In the genomic region with DNA sequence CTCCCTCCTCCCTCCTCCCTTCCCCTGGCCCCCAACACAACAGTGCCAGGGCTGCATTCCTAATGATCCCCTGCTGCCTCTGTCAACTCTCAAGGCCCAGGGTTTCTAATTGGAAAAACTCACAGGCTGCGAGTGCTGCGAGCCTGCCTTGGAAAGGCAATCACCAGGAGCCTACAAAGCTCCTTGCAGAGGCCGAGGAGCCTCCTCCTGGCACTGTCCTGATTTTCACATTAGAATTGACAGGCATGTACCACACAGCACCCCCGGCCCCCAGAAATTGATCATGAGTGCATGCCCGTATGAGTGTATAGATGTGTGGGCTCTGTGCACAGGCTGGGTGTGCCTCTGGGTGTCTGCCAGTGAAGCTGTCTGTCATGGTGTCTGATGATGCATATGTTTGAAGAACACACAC, we compare ENCODE assay signal across 10 mouse cellular contexts. TPM values are rescaled to one million over a fixed set of nuclear protein-coding genes. Genes with fewer than 3 reads are reported as not detected.
A peak's percentile ranks its signal among the peaks of the same experiment; 100 is the strongest.
DNase-seq lines count a peak whose midpoint lies in the region; ATAC-seq and TF ChIP-seq lines count a peak whose summit lies in the region.
"Had no signal": no experiment of that assay in that cellular context is flagged by ENCODE, and none has a peak within 500 bp of the region (broad histone marks: within the 10 kb centered on the region; RNA-seq: fewer than 3 reads in every experiment).

No protein-coding gene starts in this region.

- WGBS in forebrain, embryonic 15.5 days: 2% methylated on average over 5 of the region's 5 CpGs
- 21% methylated on average over 5 of the region's 5 CpGs for WGBS in midbrain, embryonic 12.5 days
- 57% methylated on average over 5 of the region's 5 CpGs for WGBS in liver, postnatal 0 days (ENCODE audit: insufficient replicate concordance)
- 66% methylated on average over 5 of the region's 5 CpGs for WGBS in liver, embryonic 11.5 days

- H3K4me1 ChIP-seq in forebrain, embryonic 15.5 days: peaks cover 49% of the 10 kb centered on the region
- peaks cover 49% of the 10 kb centered on the region for H3K4me1 ChIP-seq in midbrain, embryonic 12.5 days
- no peaks in the 10 kb centered on the region for H3K4me1 ChIP-seq in liver, postnatal 0 days (ENCODE audit: insufficient read depth)
- no peaks in the 10 kb centered on the region for H3K4me1 ChIP-seq in liver, embryonic 11.5 days (replicated peaks; ENCODE audit: control insufficient read depth, insufficient read depth, low read length)

- no peak overlapping the region for H3K9ac ChIP-seq in forebrain, embryonic 15.5 days (replicated peaks)
- H3K9ac ChIP-seq in midbrain, embryonic 12.5 days (replicated peaks): no peak overlapping the region
- H3K9ac ChIP-seq in liver, postnatal 0 days (replicated peaks): no peak overlapping the region
- H3K9ac ChIP-seq in liver, embryonic 11.5 days (ENCODE audit: low read depth, low read length): no peak overlapping the region
- H3K9ac ChIP-seq: lung, embryonic 15.5 days had no signal

- ATAC-seq in forebrain, embryonic 15.5 days (replicated peaks): peak; percentile 89
- peak; percentile 71 for ATAC-seq in midbrain, embryonic 12.5 days (ENCODE audit: low FRiP score, low read depth)
- ATAC-seq in monocyte, adult 5-6 weeks (replicated peaks; ENCODE audit: insufficient number of reproducible peaks, low FRiP score, low TSS enrichment, poor library complexity, severe bottlenecking): no peak
- ATAC-seq in liver, postnatal 0 days: no peak
- ATAC-seq in liver, embryonic 11.5 days (replicated peaks; ENCODE audit: low FRiP score): no peak

- no peak for TF ChIP-seq EP300 in liver, postnatal 0 days (IDR thresholded peaks at IDR 0.05; ENCODE audit: low read depth)

- H3K27me3 ChIP-seq in forebrain, embryonic 15.5 days: no peaks in the 10 kb centered on the region
- no peaks in the 10 kb centered on the region for H3K27me3 ChIP-seq in midbrain, embryonic 12.5 days
- H3K27me3 ChIP-seq in liver, postnatal 0 days (ENCODE audit: insufficient read depth, low read length): no peaks in the 10 kb centered on the region
- no peaks in the 10 kb centered on the region for H3K27me3 ChIP-seq in liver, embryonic 11.5 days (replicated peaks; ENCODE audit: control insufficient read depth, insufficient read depth, low read length)
- H3K27me3 ChIP-seq: lung, embryonic 15.5 days had no signal

- DNase-seq in Muller cell, postnatal 12 days (ENCODE audit: inconsistent ontology term): peak; percentile 3
- peak; percentile 89 for DNase-seq in layer of hippocampus, adult 9-11 months
- DNase-seq in liver, postnatal 0 days: no peak
- no peak for DNase-seq in liver, embryonic 11.5 days (ENCODE audit: low spot score)
- no peak for DNase-seq in gastrocnemius, postnatal 4 days (ENCODE audit: low spot score in 2 of 2)
- DNase-seq: adrenal gland, adult 2 months had no signal

- H3K9me3 ChIP-seq in forebrain, embryonic 15.5 days: no peaks in the 10 kb centered on the region
- no peaks in the 10 kb centered on the region for H3K9me3 ChIP-seq in midbrain, embryonic 12.5 days
- no peaks in the 10 kb centered on the region for H3K9me3 ChIP-seq in liver, postnatal 0 days (ENCODE audit: low read length)
- H3K9me3 ChIP-seq in liver, embryonic 11.5 days (ENCODE audit: control insufficient read depth, low read length): no peaks in the 10 kb centered on the region
- H3K9me3 ChIP-seq: lung, embryonic 15.5 days had no signal

- peak overlapping the region; percentile 20; the same call in 1 of the 2 replicates for H3K4me2 ChIP-seq in forebrain, embryonic 15.5 days (replicated peaks)
- no peak overlapping the region for H3K4me2 ChIP-seq in midbrain, embryonic 12.5 days (replicated peaks)
- H3K4me2 ChIP-seq in liver, postnatal 0 days (ENCODE audit: low read depth, low read length): no peak overlapping the region
- no peak overlapping the region for H3K4me2 ChIP-seq in liver, embryonic 11.5 days
- H3K4me2 ChIP-seq: lung, embryonic 15.5 days had no signal

- no peak overlapping the region for H3K4me3 ChIP-seq in forebrain, embryonic 15.5 days
- H3K4me3 ChIP-seq in midbrain, embryonic 12.5 days: no peak overlapping the region
- no peak overlapping the region for H3K4me3 ChIP-seq in liver, postnatal 0 days (ENCODE audit: low read depth, low read length)
- H3K4me3 ChIP-seq in liver, embryonic 11.5 days (ENCODE audit: low read depth, low read length): no peak overlapping the region
- H3K4me3 ChIP-seq: lung, embryonic 15.5 days had no signal

- peak overlapping the region; percentile 91 for H3K27ac ChIP-seq in forebrain, embryonic 15.5 days (replicated peaks)
- H3K27ac ChIP-seq in midbrain, embryonic 12.5 days (replicated peaks): peak overlapping the region; percentile 66
- no peak overlapping the region for H3K27ac ChIP-seq in liver, postnatal 0 days (ENCODE audit: low read depth)
- no peak overlapping the region for H3K27ac ChIP-seq in liver, embryonic 11.5 days (ENCODE audit: low read depth, low read length)
- H3K27ac ChIP-seq: lung, embryonic 15.5 days had no signal

- no peaks in the 10 kb centered on the region for H3K36me3 ChIP-seq in forebrain, embryonic 15.5 days
- no peaks in the 10 kb centered on the region for H3K36me3 ChIP-seq in midbrain, embryonic 12.5 days
- H3K36me3 ChIP-seq in liver, postnatal 0 days (replicated peaks; ENCODE audit: insufficient read depth, low read length): no peaks in the 10 kb centered on the region
- no peaks in the 10 kb centered on the region for H3K36me3 ChIP-seq in liver, embryonic 11.5 days (ENCODE audit: control insufficient read depth, insufficient read depth, low read length)
- H3K36me3 ChIP-seq: lung, embryonic 15.5 days had no signal

- TF ChIP-seq CTCF in liver, postnatal 0 days (IDR thresholded peaks at IDR 0.05; ENCODE audit: low read depth): no peak

RNA-seq across cellular contexts. Expression of a gene that starts 44.4 kb away (rescaled TPM):
- 8.7 and 8.9 TPM in 2 replicates for polyA plus RNA-seq in forebrain, embryonic 15.5 days (2015; fragmentation: Nextera tagmentation; extraction: Ambion mirVana)
- 1.4 and 1.5 TPM in 2 replicates for polyA plus RNA-seq in midbrain, embryonic 12.5 days (2016; fragmentation: Nextera tagmentation; extraction: Ambion mirVana)
- total RNA-seq in monocyte, adult 5-6 weeks (2017): not detected in 3 replicates
- polyA plus RNA-seq in liver, postnatal 0 days (2015; fragmentation: Nextera tagmentation; extraction: Ambion mirVana): not detected in 2 replicates
- polyA plus RNA-seq in liver, embryonic 11.5 days (2014; fragmentation: Nextera tagmentation; extraction: Ambion mirVana): 0.06 and 0.27 TPM in 2 replicates
- under 1 TPM; 0.65 to 0.74 TPM for total RNA-seq in gastrocnemius, postnatal 4 days (2021)

Comparison
In these comparisons a context has a peak if more than half of its experiments do, and no peak if none do; other contexts are left out.
1. DNase-seq: peak in Muller cell, postnatal 12 days (single experiment) and layer of hippocampus, adult 9-11 months (single experiment); none in liver, postnatal 0 days (single experiment), liver, embryonic 11.5 days (single experiment) and gastrocnemius, postnatal 4 days (0 of 2).
2. ATAC-seq: peak in forebrain, embryonic 15.5 days (single experiment) and midbrain, embryonic 12.5 days (single experiment); none in monocyte, adult 5-6 weeks (single experiment), liver, postnatal 0 days (single experiment) and liver, embryonic 11.5 days (single experiment).
3. H3K27ac ChIP-seq: peak in forebrain, embryonic 15.5 days (single experiment) and midbrain, embryonic 12.5 days (single experiment); none in liver, postnatal 0 days (single experiment) and liver, embryonic 11.5 days (single experiment).